Mouse (Mus musculus) gastrocnemius, postnatal 14 days (tissue): ENCODE measurements around the gene Gm20388. TPM values are rescaled to one million over a fixed set of nuclear protein-coding genes. Genes with fewer than 3 reads are reported as not detected.
"Not testable (repeated sequence)": the region's sequence is repeated elsewhere in the genome, so short reads cannot be mapped to it uniquely, and the experiment has no call there.

Experiments
- DNase-seq: peaks from one replicate; pipeline ENCODE4 v3.0.0; 2021; ENCODE audit warnings: mixed read lengths
- intact Hi-C: fragments of 180-260 bp; cut with DNase I; formaldehyde crosslinking; loops from one replicate; pipeline ENCODE4 v1.15.1; 2025; ENCODE audit warnings: low total_unique reads
- total RNA-seq, 2 experiments: library from RNA; stranded (reverse); gene quantifications; 2 replicates each; pipeline ENCODE4 v1.2.3; 2021

Gene Gm20388
- total RNA-seq, 2 experiments from 2014 or later = 5.6 to 6.0 TPM

- intact Hi-C loops = no loop called here
- no peak for DNase-seq
These were observed 4018.4 kb downstream of the Gm20388 start for GRCm38 (mm10) chr8:123929026-123929425.

- DNase-seq = peak; percentile 99
- intact Hi-C loops = no loop called here
These were observed 4038.5 kb downstream of the Gm20388 start, which contains the start of gene Nup133 for GRCm38 (mm10) chr8:123948942-123949685. Gene Nup133 (minus strand): TSS chr8:123949265.

- intact Hi-C loops = no loop called here
These were observed 4039.0 kb downstream of the Gm20388 start for GRCm38 (mm10) chr8:123949686-123949986.

GRCm38 (mm10) chr8:123950077-123950802, 4039.6 kb downstream of the Gm20388 start:
- intact Hi-C loops = no loop called here
- DNase-seq = peak; percentile 41

More at GRCm38 (mm10) chr8:123949686-123949986, 4039.0 kb downstream of the Gm20388 start:
- no peak for DNase-seq

GRCm38 (mm10) chr8:123953686-123954085, 4043.0 kb downstream of the Gm20388 start:
- intact Hi-C loops = no loop called here
- DNase-seq = no peak

- intact Hi-C loops = no loop called here
- no peak for DNase-seq
These were observed 4043.6 kb downstream of the Gm20388 start for GRCm38 (mm10) chr8:123954246-123954645.

- intact Hi-C loops = no loop called here
- DNase-seq = peak; percentile 12
These were observed 4047.5 kb downstream of the Gm20388 start for GRCm38 (mm10) chr8:123958130-123958529.

- intact Hi-C loops = no loop called here
- DNase-seq = no peak
These were observed 4048.8 kb downstream of the Gm20388 start for GRCm38 (mm10) chr8:123959473-123959872.

- intact Hi-C loops = no loop called here
- no peak for DNase-seq
These were observed 4049.4 kb downstream of the Gm20388 start for GRCm38 (mm10) chr8:123960056-123960455.

GRCm38 (mm10) chr8:123960556-123960955, 4049.9 kb downstream of the Gm20388 start:
- intact Hi-C loops, DNase-seq: not testable (repeated sequence)

GRCm38 (mm10) chr8:123961371-123961770, 4050.7 kb downstream of the Gm20388 start:
- no peak for DNase-seq
- intact Hi-C loops = no loop called here

GRCm38 (mm10) chr8:123966896-123967295, 4056.3 kb downstream of the Gm20388 start:
- DNase-seq = no peak
- intact Hi-C loops = no loop called here

GRCm38 (mm10) chr8:123973495-123973894, 4062.9 kb downstream of the Gm20388 start:
- DNase-seq = no peak
- intact Hi-C loops = no loop called here

GRCm38 (mm10) chr8:123977499-123977898, 4066.9 kb downstream of the Gm20388 start:
- DNase-seq = no peak
- intact Hi-C loops = no loop called here

GRCm38 (mm10) chr8:123978166-123978838, 4067.7 kb downstream of the Gm20388 start:
- intact Hi-C loops = no loop called here
- DNase-seq = no peak

- intact Hi-C loops = no loop called here
- no peak for DNase-seq
These were observed 4068.3 kb downstream of the Gm20388 start for GRCm38 (mm10) chr8:123978926-123979325.

GRCm38 (mm10) chr8:123980239-123980638, 4069.6 kb downstream of the Gm20388 start:
- intact Hi-C loops = no loop called here
- DNase-seq = no peak

- intact Hi-C loops = no loop called here
- DNase-seq = no peak
These were observed 4071.0 kb downstream of the Gm20388 start for GRCm38 (mm10) chr8:123981674-123982073.

GRCm38 (mm10) chr8:123982291-123982793, 4071.7 kb downstream of the Gm20388 start:
- intact Hi-C loops = no loop called here
- no peak for DNase-seq

GRCm38 (mm10) chr8:123982826-123983400, 4072.3 kb downstream of the Gm20388 start, which contains the start of gene Abcb10:
Gene Abcb10 (minus strand): TSS chr8:123983122.
- DNase-seq = peak; percentile 90
- intact Hi-C loops = no loop called here
